Mouse (Mus musculus) forebrain, postnatal 0 days (tissue): ENCODE data around the gene BC147527. TPM values are rescaled to one million over a fixed set of nuclear protein-coding genes. Genes with fewer than 3 reads are reported as not detected.
"Not testable (repeated sequence)": the region's sequence is repeated elsewhere in the genome, so short reads cannot be mapped to it uniquely, and the experiment has no call there.

ENCODE experiments used
- ATAC-seq: fragments of 200-750 bp; cut with Nextera tagmentation; 2 replicates; pipeline ENCODE4 v1.8.0; 2017; ENCODE audit warnings: mild to moderate bottlenecking, moderate library complexity
- DNase-seq: peaks from one replicate; pipeline ENCODE4 v3.0.0-alpha.2; 2015
- H3K27ac ChIP-seq: fragments of 300-500 bp; sonication (generic); 2 replicates; pipeline ENCODE4 v1.5.1; 2014; ENCODE audit warnings: low read depth, mild to moderate bottlenecking, antibody characterized with exemption, low read length, moderate library complexity, mixed read lengths
- H3K27me3 ChIP-seq: fragments of 300-500 bp; sonication (generic); 2 replicates; pipeline ENCODE4 v1.6.1; 2014; ENCODE audit warnings: mild to moderate bottlenecking, low read length, mixed read lengths; ENCODE audit not compliant: insufficient read depth
- H3K36me3 ChIP-seq: fragments of 300-500 bp; sonication (generic); 2 replicates; pipeline ENCODE4 v1.6.1; 2014; ENCODE audit warnings: mild to moderate bottlenecking, moderate library complexity; ENCODE audit not compliant: insufficient read depth
- H3K4me1 ChIP-seq: fragments of 300-500 bp; sonication (generic); 2 replicates; pipeline ENCODE4 v1.6.1; 2014; ENCODE audit warnings: antibody characterized with exemption; ENCODE audit not compliant: insufficient read depth
- H3K4me2 ChIP-seq: fragments of 300-500 bp; sonication (generic); 2 replicates; pipeline ENCODE4 v1.6.1; 2014; ENCODE audit warnings: low read depth, mild to moderate bottlenecking, moderate library complexity
- H3K4me3 ChIP-seq: fragments of 300-500 bp; sonication (generic); 2 replicates; pipeline ENCODE4 v1.5.1; 2014; ENCODE audit warnings: low read depth, low read length, mixed read lengths
- H3K9ac ChIP-seq: fragments of 300-500 bp; sonication (generic); 2 replicates; pipeline ENCODE4 v1.6.1; 2014; ENCODE audit warnings: mild to moderate bottlenecking
- H3K9me3 ChIP-seq: fragments of 300-500 bp; sonication (generic); 2 replicates; pipeline ENCODE4 v1.6.1; 2016; ENCODE audit warnings: low read length
- CTCF ChIP-seq: sonication (generic); IDR thresholded peaks from 2 replicates; pipeline ENCODE4 v1.5.1; 2016; ENCODE audit warnings: antibody characterized with exemption, control low read depth, low read depth
- WGBS: fragments of 180-500 bp; shearing (Covaris S2); extraction: QIAGEN DNeasy Blood & Tissue Kit; methylation state at CpG from one replicate; pipeline ENCODE4 v1.1.7; 2014; 5-methylcytosine and 5-hydroxymethylcytosine counted together
- polyA plus RNA-seq: library from polyadenylated mRNA; unstranded; fragments of >200 nt; fragmentation: Nextera tagmentation; extraction: Ambion mirVana; gene quantifications from 2 replicates; pipeline ENCODE4 v1.2.1, GENCODE M21; 2015
- total RNA-seq: library from RNA; depleted of rRNA; stranded (reverse); fragments of >200 nt; gene quantifications from 2 replicates; pipeline ENCODE4 v1.2.3, GENCODE M21; 2014; rRNA removed

The BC147527 gene
- total and polyA plus RNA-seq, 2 experiments from 2014 or later, result 0.23 TPM; not detected in 1

GRCm38 (mm10) chr13:120299324-120299894 is 783 bp upstream of the BC147527 start:
- no peak overlapping the region for H3K9ac ChIP-seq
- H3K4me2 ChIP-seq, result no peak overlapping the region
- H3K27me3 ChIP-seq, result no peaks in the 10 kb centered on the region
- H3K36me3 ChIP-seq, result no peaks in the 10 kb centered on the region
- no peak for TF ChIP-seq CTCF
- ATAC-seq (no peak), DNase-seq (no peak)
- WGBS, result 61% methylated on average over 1 of the region's 1 CpGs
- H3K27ac ChIP-seq, result no peak overlapping the region
- H3K9me3 ChIP-seq, result no peaks in the 10 kb centered on the region
- no peaks in the 10 kb centered on the region for H3K4me1 ChIP-seq
- no peak overlapping the region for H3K4me3 ChIP-seq

GRCm38 (mm10) chr13:120300853-120301252 is 661 bp downstream of the BC147527 start:
- ATAC-seq, result no peak
- Histone ChIP-seq H3K4me3 (no peak overlapping the region), H3K27me3 (no peaks in the 10 kb centered on the region), H3K36me3 (no peaks in the 10 kb centered on the region), H3K4me2 (no peak overlapping the region), H3K27ac (no peak overlapping the region), H3K9me3 (no peaks in the 10 kb centered on the region), H3K9ac (no peak overlapping the region), H3K4me1 (no peaks in the 10 kb centered on the region)
- no peak for TF ChIP-seq CTCF
- WGBS, result 81% methylated on average over 4 of the region's 4 CpGs
- no peak for DNase-seq

- H3K27ac ChIP-seq, result no peak overlapping the region
- no peak overlapping the region for H3K9ac ChIP-seq
- H3K4me3 ChIP-seq, result no peak overlapping the region
- no peak for ATAC-seq
- H3K36me3 ChIP-seq, result no peaks in the 10 kb centered on the region
- H3K4me1 ChIP-seq, result no peaks in the 10 kb centered on the region
- no peak for DNase-seq
- H3K4me2 ChIP-seq, result no peak overlapping the region
- H3K9me3 ChIP-seq, result no peaks in the 10 kb centered on the region
- no peaks in the 10 kb centered on the region for H3K27me3 ChIP-seq
- WGBS, result 81% methylated on average over 4 of the region's 4 CpGs
- TF ChIP-seq CTCF, result no peak
Observed at GRCm38 (mm10) chr13:120310749-120311148, 10.6 kb downstream of the BC147527 start.

- DNase-seq (no peak), ATAC-seq (no peak)
- TF ChIP-seq CTCF, result peak; percentile 23; the same call in 1 of the 2 replicates
- Histone ChIP-seq H3K4me1 (no peaks in the 10 kb centered on the region), H3K27me3 (no peaks in the 10 kb centered on the region), H3K27ac (no peak overlapping the region), H3K9me3 (no peaks in the 10 kb centered on the region), H3K4me3 (no peak overlapping the region), H3K36me3 (no peaks in the 10 kb centered on the region), H3K9ac (no peak overlapping the region), H3K4me2 (no peak overlapping the region)
- 45% methylated on average over 14 of the region's 14 CpGs for WGBS
Observed at GRCm38 (mm10) chr13:120313584-120313983, 13.4 kb downstream of the BC147527 start.

GRCm38 (mm10) chr13:120316578-120316977 is 16.4 kb downstream of the BC147527 start, which contains the start of gene Tcstv3:
Gene Tcstv3 (plus strand): TSS chr13:120316878.
- H3K4me3 ChIP-seq, H3K9ac ChIP-seq, H3K36me3 ChIP-seq, H3K9me3 ChIP-seq, H3K4me2 ChIP-seq, H3K4me1 ChIP-seq, DNase-seq, ATAC-seq, H3K27me3 ChIP-seq, H3K27ac ChIP-seq: not testable (repeated sequence)
- WGBS, result 75% methylated on average over 3 of the region's 3 CpGs

- WGBS, result 73% methylated on average over 3 of the region's 3 CpGs
Observed at GRCm38 (mm10) chr13:120320183-120320582, 20.0 kb downstream of the BC147527 start.

GRCm38 (mm10) chr13:120320721-120321120 is 20.5 kb downstream of the BC147527 start:
- H3K4me1 ChIP-seq, result no peaks in the 10 kb centered on the region
- H3K27me3 ChIP-seq, result no peaks in the 10 kb centered on the region
- no peak overlapping the region for H3K4me2 ChIP-seq
- H3K4me3 ChIP-seq, result no peak overlapping the region
- no peak overlapping the region for H3K9ac ChIP-seq
- WGBS, result 100% methylated on average over 1 of the region's 1 CpGs
- TF ChIP-seq CTCF, result no peak
- H3K27ac ChIP-seq, result no peak overlapping the region
- no peaks in the 10 kb centered on the region for H3K9me3 ChIP-seq
- no peaks in the 10 kb centered on the region for H3K36me3 ChIP-seq
- DNase-seq (peak; percentile 3), ATAC-seq (no peak)

More at GRCm38 (mm10) chr13:120320183-120320582, 20.0 kb downstream of the BC147527 start:
- H3K4me2 ChIP-seq, result no peak overlapping the region
- H3K9ac ChIP-seq, result no peak overlapping the region
- ATAC-seq, result no peak
- H3K4me1 ChIP-seq, result no peaks in the 10 kb centered on the region
- no peaks in the 10 kb centered on the region for H3K36me3 ChIP-seq
- no peak for DNase-seq
- no peak overlapping the region for H3K27ac ChIP-seq
- H3K4me3 ChIP-seq, result no peak overlapping the region
- H3K27me3 ChIP-seq, result no peaks in the 10 kb centered on the region
- no peaks in the 10 kb centered on the region for H3K9me3 ChIP-seq
- no peak for TF ChIP-seq CTCF

Other genes starting within 250 kb of the BC147527 start
- 0.15 TPM in 1 of 2 replicates, not detected in the other for gene Gm21188, start 248.2 kb upstream of the BC147527 start, total RNA-seq
- not detected in 2 replicates for gene Gm21188, start 248.2 kb upstream of the BC147527 start, polyA plus RNA-seq
- not detected in 2 replicates for gene Gm20767, start 160.1 kb upstream of the BC147527 start, total RNA-seq
- not detected in 2 replicates for gene Gm20767, start 160.1 kb upstream of the BC147527 start, polyA plus RNA-seq
- not detected in 2 replicates for gene Gm21818, start 128.0 kb upstream of the BC147527 start, total RNA-seq
- not detected in 2 replicates for gene Gm21818, start 128.0 kb upstream of the BC147527 start, polyA plus RNA-seq
- not detected in 2 replicates for gene Gm21762, start 84.4 kb upstream of the BC147527 start, total RNA-seq
- gene Gm21762, start 84.4 kb upstream of the BC147527 start, polyA plus RNA-seq, result not detected in 2 replicates
- gene Gm21731, start 61.3 kb upstream of the BC147527 start, total RNA-seq, result not detected in 2 replicates
- gene Gm21731, start 61.3 kb upstream of the BC147527 start, polyA plus RNA-seq, result not detected in 2 replicates
- gene AF067061, start 37.3 kb upstream of the BC147527 start, total RNA-seq, result not detected in 2 replicates
- gene AF067061, start 37.3 kb upstream of the BC147527 start, polyA plus RNA-seq, result not detected in 2 replicates
- not detected in 2 replicates for gene Tcstv3, start 16.5 kb downstream of the BC147527 start, total RNA-seq
- gene Tcstv3, start 16.5 kb downstream of the BC147527 start, polyA plus RNA-seq, result not detected in 2 replicates